Mouse (Mus musculus): ENCODE measurements around the gene Il12rb1.

DNA sequence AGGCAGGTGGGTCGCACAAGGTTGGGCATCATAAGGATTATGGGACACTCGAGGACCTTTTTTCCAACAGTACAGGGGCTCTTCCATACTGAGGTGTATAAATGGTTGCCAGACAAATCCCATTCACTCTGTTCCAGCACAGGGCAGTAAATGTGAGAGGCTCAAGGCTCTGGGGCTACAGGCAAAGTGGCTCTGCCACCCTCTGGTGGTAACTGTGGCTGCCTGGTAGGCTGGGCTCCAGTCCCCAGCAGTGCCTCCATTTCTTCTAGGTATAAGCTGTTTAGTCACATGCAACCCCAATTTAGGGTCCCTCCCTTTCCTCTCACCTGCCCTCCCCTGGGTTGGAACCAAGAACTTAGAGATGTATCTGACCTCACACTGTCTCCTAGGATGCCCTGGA, 12.9 kb upstream of the Il12rb1 start:
- no peak for TF ChIP-seq CTCF (IDR thresholded peaks at IDR 0.05; ENCODE audit: borderline replicate concordance, control insufficient read depth, extremely low read depth, insufficient read depth, low read length, poor library complexity)
- no peak for TF ChIP-seq POLR2A (IDR thresholded peaks at IDR 0.05; ENCODE audit: control insufficient read depth, extremely low read depth, insufficient read depth, low read length, poor library complexity)

Measured in thymus, adult 2 months (tissue).